Mouse (Mus musculus): ENCODE data around the gene Lilra6.
"Not testable (repeated sequence)": the region's sequence is repeated elsewhere in the genome, so short reads cannot be mapped to it uniquely, and the experiment has no call there.

Lilra6 gene

GRCm38 (mm10) chr7:3915387-3915786 is at the start of gene Lilra6:
TSS of gene Lilra6 (minus strand) at chr7:3915503.
- not testable (repeated sequence) for DNase-seq (ENCODE audit: low read depth, low spot score)

GRCm38 (mm10) chr7:3962017-3962416 is 46.7 kb upstream of the Lilra6 start:
- no peak for DNase-seq (ENCODE audit: low read depth, low spot score)

- no peak for DNase-seq (ENCODE audit: low read depth, low spot score)
Measured at GRCm38 (mm10) chr7:3957387-3957786, 42.1 kb upstream of the Lilra6 start.

- DNase-seq (ENCODE audit: low read depth, low spot score): no peak
Measured at GRCm38 (mm10) chr7:3949159-3949558, 33.9 kb upstream of the Lilra6 start.

GRCm38 (mm10) chr7:3948223-3948622 is 32.9 kb upstream of the Lilra6 start:
- no peak for DNase-seq (ENCODE audit: low read depth, low spot score)

GRCm38 (mm10) chr7:3946117-3946516 is 30.8 kb upstream of the Lilra6 start:
- no peak for DNase-seq (ENCODE audit: low read depth, low spot score)

GRCm38 (mm10) chr7:3940915-3941314 is 25.6 kb upstream of the Lilra6 start:
- DNase-seq (ENCODE audit: low read depth, low spot score): no peak

- no peak for DNase-seq (ENCODE audit: low read depth, low spot score)
Measured at GRCm38 (mm10) chr7:3939866-3940525, 24.7 kb upstream of the Lilra6 start.

GRCm38 (mm10) chr7:3935473-3935872 is 20.2 kb upstream of the Lilra6 start:
- DNase-seq (ENCODE audit: low read depth, low spot score): not testable (repeated sequence)

- DNase-seq (ENCODE audit: low read depth, low spot score): no peak
Measured at GRCm38 (mm10) chr7:3903704-3904103, 11.6 kb downstream of the Lilra6 start.

- DNase-seq (ENCODE audit: low read depth, low spot score): not testable (repeated sequence)
Measured at GRCm38 (mm10) chr7:3898036-3898590, 17.2 kb downstream of the Lilra6 start, which contains the start of gene Gm14548. TSS of gene Gm14548 (minus strand) at chr7:3898120.

- DNase-seq (ENCODE audit: low read depth, low spot score): not testable (repeated sequence)
Measured at GRCm38 (mm10) chr7:3875032-3875431, 40.3 kb downstream of the Lilra6 start.

Data from retina, adult 2 months (tissue).